Mouse (Mus musculus) heart, postnatal 14 days (tissue): ENCODE results near the gene 4931414P19Rik. TPM values are rescaled to one million over a fixed set of nuclear protein-coding genes. Genes with fewer than 3 reads are reported as not detected.
A peak's percentile ranks its signal among the peaks of the same experiment; 100 is the strongest.

Experiments
- DNase-seq, 2 experiments: peaks; one replicate each; pipeline ENCODE4 v3.0.0; 2021 to 2022
- intact Hi-C: fragments of 180-260 bp; cut with DNase I; formaldehyde crosslinking; loops from one replicate; pipeline ENCODE4 v1.15.1; 2025
- total RNA-seq, 2 experiments: library from RNA; stranded (reverse); gene quantifications; 2 replicates each; pipeline ENCODE4 v1.2.3; 2021

4931414P19Rik gene
- total RNA-seq, 2 experiments from 2014 or later: 5.0 to 6.0 TPM

DNA sequence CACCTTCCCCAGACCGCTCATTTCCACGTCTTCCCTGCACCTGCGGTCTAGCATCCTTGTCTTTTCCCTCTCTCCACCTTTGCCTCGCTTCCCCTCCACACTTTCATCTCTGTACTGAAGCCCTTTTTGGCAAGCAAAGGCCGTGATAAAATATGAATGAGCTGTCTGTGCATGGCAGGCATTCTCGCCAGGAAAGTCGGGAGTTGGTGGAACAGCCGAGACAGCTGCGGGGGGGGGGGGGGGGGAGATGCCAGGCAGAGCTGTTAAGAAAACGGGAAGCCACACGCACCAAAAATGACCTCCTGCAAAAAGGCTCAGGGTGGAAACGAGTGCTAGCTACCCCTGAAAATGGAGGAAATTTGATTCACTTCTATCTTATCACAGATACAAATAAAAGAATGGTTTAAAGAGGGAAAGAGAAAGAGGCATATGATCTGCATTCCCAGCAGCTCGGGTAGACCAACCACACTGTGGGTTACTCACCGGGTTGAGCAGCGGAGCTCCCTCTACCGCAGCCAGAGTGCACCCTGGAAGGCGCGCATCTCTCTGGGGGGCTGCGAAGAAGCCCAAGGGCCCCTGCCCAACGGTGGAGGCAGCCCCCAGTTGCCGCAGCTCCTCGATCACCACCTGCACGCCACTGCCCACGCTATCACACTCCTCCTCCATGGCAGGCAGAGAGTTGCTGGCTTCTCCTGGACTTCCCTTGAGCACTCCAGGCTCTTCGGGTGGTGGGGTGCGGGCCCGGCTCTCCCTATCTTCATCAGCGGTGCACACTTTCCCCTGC lies 11.0 kb downstream of the 4931414P19Rik start:
- intact Hi-C loops: no loop called here

DNA sequence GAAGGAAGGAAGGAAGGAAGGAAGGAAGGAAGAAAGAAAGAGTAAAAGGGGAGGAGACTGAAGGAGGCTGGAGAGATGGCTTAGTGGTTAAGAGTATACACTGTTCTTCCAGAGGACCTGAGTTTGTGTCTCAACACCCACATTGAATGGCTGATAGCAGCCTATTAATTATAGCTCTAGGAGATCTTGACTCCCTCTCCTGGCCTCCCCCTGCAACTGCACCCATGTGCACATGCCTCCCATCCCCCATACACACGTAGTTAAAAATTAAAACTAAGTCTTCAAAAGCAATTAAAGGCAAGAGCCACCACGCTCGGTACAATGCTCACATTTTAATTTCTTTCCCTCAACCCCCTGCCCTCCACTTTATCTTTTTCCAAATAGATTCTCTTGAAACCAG lies 11.7 kb downstream of the 4931414P19Rik start:
- DNase-seq: no peak
- intact Hi-C loops: no loop called here

More for the DNA sequence above, 11.0 kb downstream of the 4931414P19Rik start:
- no peak for DNase-seq

DNA sequence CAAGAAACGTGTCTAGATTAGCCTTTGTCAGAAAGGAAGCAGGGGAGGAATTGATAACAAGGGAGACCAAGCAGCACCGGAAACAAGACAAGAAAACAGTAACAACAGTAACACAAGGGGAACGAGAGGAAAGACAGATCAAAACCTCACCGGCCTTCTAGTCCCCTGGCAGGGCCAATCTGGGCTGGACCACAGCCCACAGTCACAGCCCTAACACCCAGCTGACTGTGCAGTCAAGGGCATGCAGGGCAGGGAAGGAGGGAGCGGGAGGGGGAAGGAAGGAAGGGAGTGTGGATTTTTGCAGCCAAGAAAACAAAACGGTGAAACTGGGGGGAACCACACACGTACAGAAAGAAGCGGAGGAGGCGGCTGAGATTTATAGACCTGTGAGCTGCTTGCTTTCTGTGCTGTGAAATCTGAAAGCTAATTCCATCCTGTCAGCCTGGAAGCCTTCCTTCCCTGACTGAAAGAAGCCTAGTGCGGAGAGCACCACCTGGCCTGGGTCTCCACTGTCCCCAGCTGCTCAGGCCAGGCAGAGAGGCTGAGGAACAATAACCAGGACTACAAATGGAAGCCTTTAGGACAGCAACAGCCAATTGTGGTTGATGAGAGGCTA lies 13.4 kb downstream of the 4931414P19Rik start:
- DNase-seq: peak; percentile 60 to 71
- intact Hi-C loops: no loop called here

DNA sequence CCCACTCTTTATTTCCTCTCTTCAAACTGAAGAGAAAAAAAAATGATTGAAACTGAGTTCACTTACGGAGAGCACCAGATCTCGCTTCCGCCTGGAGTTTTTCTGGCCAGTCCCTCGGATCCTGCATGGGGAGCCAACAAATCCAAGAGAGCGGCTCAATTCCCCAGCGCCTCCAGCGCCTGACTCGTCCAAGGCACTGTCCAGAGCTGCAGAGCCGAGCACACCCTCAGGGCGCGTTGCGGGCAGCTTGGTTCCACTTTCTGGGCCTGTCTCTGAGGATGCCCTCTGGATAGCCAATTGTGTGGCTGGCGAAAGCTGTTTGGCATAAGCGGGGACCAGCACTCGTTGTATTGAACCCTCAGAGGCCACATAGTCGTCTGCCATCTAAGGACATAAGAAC lies 14.7 kb downstream of the 4931414P19Rik start:
- DNase-seq: no peak
- intact Hi-C loops: no loop called here

DNA sequence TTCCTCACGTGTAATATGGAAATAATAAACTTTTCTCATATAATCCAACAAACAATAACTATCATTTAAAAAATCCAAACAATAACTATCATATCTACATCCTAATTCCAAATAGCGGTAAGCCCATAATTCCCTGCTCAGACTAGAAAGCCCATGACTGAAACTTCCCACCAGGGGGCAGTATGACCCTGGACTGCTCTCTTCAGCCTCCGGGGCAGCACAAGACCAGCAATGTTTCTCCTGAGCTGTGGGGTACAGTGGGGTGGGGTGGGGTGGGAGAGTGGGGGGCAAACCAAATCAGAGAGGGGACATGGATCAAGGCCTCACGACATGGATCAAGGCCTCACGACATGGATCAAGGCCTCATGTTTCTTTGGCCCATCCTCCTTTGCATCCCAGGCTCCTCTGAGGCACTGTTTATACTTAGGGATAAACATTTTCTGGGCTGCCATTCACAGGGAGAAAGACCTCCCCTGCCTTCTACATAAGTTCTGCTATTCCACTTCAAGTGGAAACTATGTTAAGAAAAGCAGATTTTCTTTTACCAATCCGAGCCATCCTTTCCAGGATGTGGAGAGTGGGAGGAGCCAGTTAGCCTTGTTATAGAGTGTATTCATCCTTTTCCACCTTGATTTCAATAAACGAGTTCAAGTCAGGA lies 22.0 kb downstream of the 4931414P19Rik start:
- DNase-seq: peak; percentile 71 to 84

DNA sequence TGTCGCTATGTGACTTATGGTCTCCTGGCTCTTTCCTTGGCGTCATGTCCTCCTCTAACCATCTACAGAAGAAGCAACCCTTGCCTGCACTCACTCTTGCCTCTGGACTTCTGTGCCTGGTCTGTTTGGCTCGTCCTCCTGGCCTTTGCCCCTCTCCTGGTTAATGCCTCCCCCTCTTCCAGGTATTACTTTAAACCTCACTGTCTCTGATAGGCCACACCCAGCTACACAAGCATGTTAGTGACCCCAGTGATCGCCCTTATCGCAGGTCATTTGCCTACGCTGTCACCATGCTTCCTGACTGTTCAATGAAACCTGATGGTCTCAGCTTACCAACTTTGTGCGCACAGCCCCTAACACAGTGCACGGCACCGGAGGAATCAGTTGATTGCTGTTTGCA lies 23.3 kb downstream of the 4931414P19Rik start:
- intact Hi-C loops: loop anchor here (5.0 kb wide), 1 partner anchor 60 kb away; the partner anchor contains the start of genes Cdh24 and Gm17606
- no peak for DNase-seq

More for the DNA sequence above, 22.0 kb downstream of the 4931414P19Rik start:
- intact Hi-C loops: loop anchor here (5.0 kb wide), 1 partner anchor 58 kb away; the partner anchor contains the start of genes Cdh24 and Gm17606

DNA sequence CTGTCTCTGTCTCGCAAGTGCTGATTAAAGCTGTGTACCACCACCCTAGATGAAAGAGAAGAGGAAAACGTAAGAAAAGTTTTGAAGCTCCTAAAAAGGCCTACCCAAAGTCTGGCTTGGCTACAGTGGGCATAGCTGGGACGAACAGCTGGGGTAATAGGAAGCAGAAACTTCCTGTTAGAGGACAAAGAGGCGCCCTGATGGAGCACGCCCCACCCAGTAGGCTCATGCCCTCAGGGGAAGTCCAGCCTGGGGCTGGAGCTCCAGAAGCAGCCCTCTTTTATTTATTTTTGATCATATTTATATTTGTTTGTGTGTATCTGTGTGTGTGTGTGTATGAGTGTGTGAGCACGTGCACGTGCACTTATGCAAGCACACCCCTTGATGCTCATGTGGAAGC lies 26.2 kb downstream of the 4931414P19Rik start:
- no peak for DNase-seq
- intact Hi-C loops: loop anchor here (5.0 kb wide), 3 partner anchors 52 to 352 kb away; partner anchors contain the start of genes Cdh24 and Gm17606

DNA sequence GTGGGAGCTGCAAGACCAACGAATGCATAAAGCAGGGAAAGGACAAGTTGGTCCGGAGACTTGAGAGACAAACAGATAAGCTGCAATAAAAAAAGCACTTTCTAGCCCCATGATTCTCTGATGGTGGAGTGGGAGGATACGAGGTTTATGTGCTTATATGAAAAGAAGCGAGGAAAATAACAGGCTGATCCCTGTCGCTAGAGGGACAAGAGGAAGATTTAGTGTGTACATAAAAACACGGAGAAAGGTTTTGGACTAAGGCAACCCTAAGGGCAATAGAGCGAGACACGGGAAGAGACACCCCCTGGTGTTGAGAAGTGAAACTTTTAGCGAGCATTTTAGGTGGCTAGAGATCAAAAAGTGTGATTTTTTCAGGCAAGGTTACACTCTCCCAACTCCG lies 27.7 kb downstream of the 4931414P19Rik start:
- intact Hi-C loops: loop anchor here (5.0 kb wide), 2 partner anchors 51 to 351 kb away; no protein-coding TSS in a partner anchor
- DNase-seq: peak in 1 of 2 experiments; percentile 52

DNA sequence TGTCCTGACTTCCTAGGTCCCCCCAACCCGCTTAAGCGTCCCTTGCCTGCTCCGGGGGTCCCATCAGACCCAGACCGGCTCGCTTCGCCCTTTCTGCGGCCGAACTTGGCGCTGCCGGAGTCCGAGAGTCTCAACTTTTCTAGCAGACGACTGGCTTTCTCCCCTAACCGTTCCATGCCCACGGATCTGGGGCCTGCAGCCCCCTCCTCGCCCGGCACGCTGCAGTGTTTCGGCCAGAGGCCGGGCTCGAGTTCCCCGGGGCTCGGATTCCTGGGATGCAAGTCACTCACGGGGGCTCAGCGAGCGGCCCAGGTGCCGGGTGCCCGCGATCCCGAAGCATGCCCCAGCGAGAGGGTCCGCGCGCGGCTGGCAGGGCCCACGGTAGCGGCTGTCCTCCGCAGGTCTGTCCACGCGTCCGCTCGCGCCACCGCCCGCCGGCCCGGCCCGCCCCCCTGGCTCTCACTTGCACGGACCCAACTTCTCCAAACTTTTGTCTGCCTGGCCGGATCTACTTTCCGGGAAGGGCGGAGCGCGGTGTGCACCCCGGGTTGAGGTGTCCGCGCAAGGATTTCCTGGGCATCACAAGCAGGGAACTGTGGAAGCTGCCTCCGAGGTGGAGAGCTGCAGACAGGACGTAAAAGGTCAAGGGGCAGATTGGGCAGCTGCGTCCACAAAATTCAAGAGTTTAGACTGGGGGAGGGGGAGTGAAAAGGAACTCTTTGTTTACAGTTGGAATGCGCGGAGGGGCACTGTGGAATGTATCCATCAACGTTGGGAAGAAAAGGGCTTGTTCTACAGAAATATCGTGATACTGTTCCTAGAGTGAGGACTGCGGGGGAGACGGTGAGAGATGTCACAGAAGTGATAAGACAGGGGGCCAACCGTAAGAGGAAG lies 28.5 kb downstream of the 4931414P19Rik start, which contains the start of gene Ajuba:
TSS of gene Ajuba (minus strand) at position 470 of the 894 bp plus-strand sequence.
- intact Hi-C loops: loop anchor here (5.0 kb wide), 2 partner anchors 50 to 350 kb away; no protein-coding TSS in a partner anchor
- DNase-seq: peak; percentile 89 to 90

DNA sequence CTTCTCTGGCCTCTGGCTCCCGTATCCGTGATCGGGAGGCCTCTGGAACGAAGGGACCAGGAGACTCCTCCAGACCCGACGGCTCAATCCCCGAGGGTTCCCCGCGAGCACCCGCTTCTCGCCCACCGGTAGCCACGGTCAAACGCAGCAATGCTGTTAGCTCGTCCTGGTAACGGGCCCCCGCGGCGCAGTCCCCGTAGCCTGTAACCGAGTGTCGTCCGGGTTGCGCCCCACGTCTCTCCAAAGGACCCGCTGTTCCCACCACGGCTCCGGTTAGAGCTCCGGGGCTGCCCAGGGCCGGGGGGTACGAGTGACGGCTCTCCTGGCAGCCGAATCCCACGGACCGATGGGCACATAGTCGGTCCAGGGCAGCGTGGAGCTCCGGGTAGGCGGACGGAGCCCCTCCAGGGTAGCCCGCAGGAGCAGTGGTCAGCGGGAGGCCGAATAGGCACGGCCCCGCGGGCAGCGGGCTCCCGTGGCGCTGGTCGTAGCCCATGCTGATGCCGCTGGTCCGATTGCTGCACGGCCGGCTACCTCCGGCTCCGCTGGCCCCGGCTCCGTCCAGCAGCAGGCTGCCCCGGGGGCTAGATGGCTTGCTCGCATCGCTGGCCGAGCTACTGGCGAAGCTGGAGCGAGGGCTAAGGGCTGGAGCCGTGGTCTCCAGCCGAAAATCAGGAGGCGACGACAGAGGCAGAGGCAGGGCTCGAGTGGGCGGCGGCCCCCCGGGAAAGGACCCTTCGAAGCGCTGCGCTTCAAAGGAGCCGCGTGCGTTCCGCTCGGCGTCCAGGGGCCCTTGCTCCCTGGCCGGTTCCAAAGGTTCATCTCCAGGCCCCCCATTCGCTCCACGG lies 29.3 kb downstream of the 4931414P19Rik start:
- intact Hi-C loops: loop anchor here (5.0 kb wide), 2 partner anchors 49 to 349 kb away; no protein-coding TSS in a partner anchor
- peak; percentile 53 to 54 for DNase-seq

DNA sequence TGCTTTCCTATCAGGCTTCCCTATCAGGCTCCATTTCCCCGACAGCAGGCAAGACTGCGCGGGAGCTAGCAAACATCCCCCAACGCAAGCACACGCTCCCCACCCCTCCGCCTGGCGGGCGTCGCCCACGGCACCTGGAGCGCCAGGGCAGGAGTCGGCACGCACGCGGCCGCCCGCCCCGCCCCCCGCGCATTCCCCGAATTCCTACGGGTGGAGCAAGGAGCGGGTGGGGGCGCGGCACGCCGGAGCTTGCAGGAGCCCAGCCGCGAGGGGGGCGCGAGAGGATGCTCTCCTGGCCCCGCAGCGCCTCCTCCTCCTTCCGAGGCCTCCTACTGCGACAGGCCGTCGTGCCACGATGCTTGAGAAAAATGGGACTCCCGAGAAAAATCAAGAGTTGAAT lies 30.2 kb downstream of the 4931414P19Rik start:
- DNase-seq: peak; percentile 74 to 78
- intact Hi-C loops: loop anchor here (5.0 kb wide), 2 partner anchors 48 to 348 kb away; no protein-coding TSS in a partner anchor

DNA sequence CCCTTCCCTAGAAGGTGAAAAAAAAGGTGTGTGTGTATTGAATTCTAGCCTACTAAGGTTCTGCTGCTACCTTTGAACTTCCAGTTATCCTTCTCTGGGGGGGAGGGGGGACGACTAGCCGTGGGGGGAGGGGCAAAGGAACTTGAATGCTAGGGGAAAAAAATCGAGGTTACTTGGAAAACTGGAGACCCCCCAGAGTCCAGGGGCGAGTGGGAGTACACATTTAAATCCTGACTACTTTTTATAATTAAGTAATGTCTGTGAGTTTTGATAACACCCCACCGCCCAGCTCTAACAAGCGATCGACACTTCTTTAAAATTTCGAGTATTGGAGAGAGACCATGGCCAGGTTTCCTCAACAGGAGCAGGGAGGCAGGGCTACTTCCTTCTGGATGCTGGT lies 30.8 kb downstream of the 4931414P19Rik start:
- intact Hi-C loops: loop anchor here (5.0 kb wide), 2 partner anchors 48 to 348 kb away; no protein-coding TSS in a partner anchor
- no peak for DNase-seq

DNA sequence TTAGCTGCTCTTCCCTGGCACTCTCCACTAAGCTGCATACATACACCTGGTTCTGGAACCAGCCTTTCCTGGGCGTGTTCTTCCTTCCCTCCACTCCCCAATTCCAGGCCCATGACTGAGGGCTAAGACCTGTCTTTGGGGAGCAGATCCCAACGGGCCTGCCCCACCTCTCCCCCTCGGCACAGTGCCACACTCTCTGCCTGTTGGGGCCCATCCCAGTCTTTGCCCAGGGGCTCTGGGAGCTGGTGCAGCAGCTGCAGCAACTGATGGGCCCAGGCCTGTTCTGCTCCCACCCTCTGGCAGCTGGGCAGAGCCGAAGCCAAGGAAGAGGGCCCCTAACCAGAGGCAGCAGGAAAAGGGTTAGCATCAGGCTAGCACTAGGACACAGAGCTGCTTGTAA lies 31.5 kb downstream of the 4931414P19Rik start:
- intact Hi-C loops: no loop called here
- DNase-seq: no peak

DNA sequence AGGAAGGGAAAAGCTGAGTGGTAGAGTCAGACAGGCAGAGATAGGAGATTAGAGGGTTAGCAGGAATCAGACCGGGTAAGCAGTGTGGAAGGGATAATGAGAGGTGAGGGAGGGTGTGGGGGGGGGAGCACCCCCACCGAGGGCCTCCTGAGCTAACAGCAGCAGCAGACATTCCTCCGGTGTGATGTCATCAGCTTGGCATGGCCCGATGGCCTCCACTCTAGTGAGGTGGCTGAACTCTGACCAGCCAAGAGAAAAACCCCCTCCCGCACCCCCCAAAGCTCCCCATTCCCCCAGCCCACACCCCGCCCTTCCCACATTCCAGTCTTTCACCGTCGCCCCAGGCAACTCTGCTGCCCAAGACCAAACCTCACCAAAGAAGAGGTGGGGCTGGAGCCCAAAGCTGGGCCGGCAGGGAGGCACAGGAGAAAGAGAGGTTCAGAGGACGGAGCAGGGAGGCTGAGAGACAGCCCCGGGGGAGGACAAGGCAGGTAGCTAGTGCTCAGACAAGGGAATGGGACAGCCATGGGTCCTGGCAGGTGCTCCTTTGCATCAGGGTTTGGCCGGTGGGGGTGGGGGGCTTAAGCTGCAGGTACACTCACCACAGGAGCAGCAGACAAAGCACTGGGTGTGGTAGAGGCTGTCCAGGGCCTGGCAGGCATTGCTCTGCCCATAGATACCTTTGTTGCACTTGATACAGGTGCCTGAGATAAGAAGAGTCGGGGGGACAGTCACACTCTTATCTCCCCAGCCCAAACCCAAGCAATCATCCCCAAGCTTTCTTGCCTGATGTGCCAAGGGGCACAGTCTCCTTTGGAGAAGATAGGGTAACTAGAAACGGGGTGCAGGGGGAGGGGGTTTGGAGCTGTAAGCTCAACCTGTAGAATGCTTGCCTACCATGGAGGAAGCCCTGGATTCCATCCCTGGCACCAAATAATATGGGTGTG lies 32.7 kb downstream of the 4931414P19Rik start:
- DNase-seq: peak in 1 of 2 experiments; percentile 58
- intact Hi-C loops: no loop called here

DNA sequence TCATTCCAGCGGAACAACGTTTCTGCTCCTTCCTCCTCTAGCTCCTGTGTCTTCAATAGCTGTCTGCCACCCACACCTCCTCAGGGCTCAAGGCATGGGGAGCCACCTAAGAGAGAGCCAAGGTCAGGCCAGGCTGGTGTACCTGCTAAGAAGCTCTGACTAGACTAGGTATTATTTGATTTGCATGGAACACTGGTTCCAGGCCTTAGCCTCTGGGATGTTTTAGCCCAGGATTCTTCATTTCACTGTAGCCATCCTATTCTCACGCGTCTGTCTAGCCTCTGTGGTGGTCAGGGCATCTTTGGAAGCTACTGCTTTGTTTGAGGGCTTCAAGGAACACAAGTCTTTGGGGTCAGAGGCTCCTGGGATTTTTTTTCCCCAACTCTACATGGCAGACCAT lies 33.7 kb downstream of the 4931414P19Rik start:
- intact Hi-C loops: no loop called here
- DNase-seq: no peak

DNA sequence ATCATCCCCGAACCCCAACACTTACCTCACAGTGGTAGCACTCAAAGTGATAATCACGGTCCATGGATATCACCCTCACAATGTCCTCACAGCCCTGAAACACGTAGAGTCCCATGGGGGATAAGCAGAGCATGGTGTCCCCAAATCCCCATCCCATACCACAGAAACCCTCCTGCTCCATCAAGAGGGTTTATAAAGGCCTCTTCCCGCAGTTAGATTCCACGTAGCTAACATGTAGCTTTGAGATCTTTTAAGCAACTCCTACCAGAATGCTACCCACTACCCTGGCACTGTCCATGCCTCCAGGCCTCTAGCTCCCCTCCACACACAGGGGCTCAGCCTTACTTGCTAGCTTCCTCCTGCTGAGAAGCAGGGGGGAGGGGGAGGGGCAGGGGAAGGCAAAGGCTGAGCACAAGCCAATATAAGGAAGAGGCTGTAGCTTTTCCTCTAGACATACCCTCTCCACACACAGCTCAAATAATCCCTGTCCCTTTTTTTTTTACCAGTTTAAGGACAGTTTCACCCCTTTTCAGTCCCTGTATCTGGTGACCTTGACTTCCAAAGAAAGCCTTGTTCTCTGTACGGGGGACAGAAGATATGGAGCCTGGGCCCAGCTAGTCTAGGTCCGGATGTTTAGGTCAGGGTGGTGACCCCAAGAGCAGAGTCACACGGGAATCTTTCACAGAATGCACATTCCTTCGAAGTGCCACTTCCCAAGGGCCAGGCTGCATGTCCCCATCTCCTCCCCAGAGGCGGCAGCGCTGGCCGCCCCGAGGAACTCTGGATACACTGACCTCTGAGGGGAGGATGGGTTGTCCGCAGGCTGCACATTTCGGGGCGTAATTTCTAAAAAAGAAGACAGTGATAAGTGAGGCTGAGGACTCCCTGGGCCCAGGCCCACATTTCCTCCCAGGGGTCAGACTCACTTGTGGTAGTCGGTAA lies 36.1 kb downstream of the 4931414P19Rik start:
- peak in 1 of 2 experiments; percentile 29 for DNase-seq
- intact Hi-C loops: loop anchor here (1.0 to 5.0 kb wide), 2 partner anchors 72 to 133 kb away; partner anchors contain the start of gene Cdh24
